Mouse (Mus musculus) ES-E14 (cell line): ENCODE measurements around the gene Idh3a. TPM values are rescaled to one million over a fixed set of nuclear protein-coding genes. Genes with fewer than 3 reads are reported as not detected.

ENCODE experiments used
- DNase-seq: peaks from one replicate; pipeline ENCODE4 v3.0.0-alpha.2; 2013; ENCODE audit warnings: low read depth, low spot score
- H3K27ac ChIP-seq: 2 replicates; pipeline ENCODE4 v1.5.1; 2012; ENCODE audit warnings: low read depth, mild to moderate bottlenecking, low read length, moderate library complexity, mixed read lengths; ENCODE audit not compliant: poor library complexity, insufficient read depth, severe bottlenecking
- H3K36me3 ChIP-seq: 2 replicates; pipeline ENCODE4 v1.6.1; 2012; ENCODE audit warnings: mild to moderate bottlenecking, low read length, moderate library complexity, mixed read lengths; ENCODE audit not compliant: control insufficient read depth, poor library complexity, insufficient read depth, severe bottlenecking
- H3K4me1 ChIP-seq, 2 experiments: fragments of 150-350 bp in 1 of 2; sonication (generic) in 1 of 2; 2 replicates each; pipeline ENCODE4 v1.6.1; 2012; ENCODE audit warnings: low read length in 2 of 2, mild to moderate bottlenecking in 1 of 2, mixed read lengths in 1 of 2; ENCODE audit not compliant: control insufficient read depth in 2 of 2, insufficient read depth in 2 of 2, poor library complexity in 1 of 2
- H3K4me3 ChIP-seq, 2 experiments: fragments of 150-350 bp in 1 of 2; sonication (generic) in 1 of 2; 2 replicates each; pipeline ENCODE4 v1.5.1; 2012; ENCODE audit warnings: low read length in 2 of 2, low read depth in 1 of 2, mild to moderate bottlenecking in 1 of 2, mixed read lengths in 1 of 2; ENCODE audit not compliant: insufficient read depth in 1 of 2, poor library complexity in 1 of 2, severe bottlenecking in 1 of 2
- H3K9ac ChIP-seq: 2 replicates; pipeline ENCODE4 v1.6.1; 2012; ENCODE audit warnings: low read depth, mild to moderate bottlenecking, low read length, mixed read lengths; ENCODE audit not compliant: poor library complexity, insufficient read depth, severe bottlenecking
- H3K9me3 ChIP-seq: fragments of 150-350 bp; sonication (generic); 2 replicates; pipeline ENCODE4 v1.6.1; 2012; ENCODE audit warnings: low read depth, mild to moderate bottlenecking, low read length; ENCODE audit not compliant: control insufficient read depth, insufficient read depth
- CHD2 ChIP-seq: IDR thresholded peaks from 2 replicates; pipeline ENCODE4 v1.6.1; 2014; ENCODE audit warnings: mild to moderate bottlenecking, low read depth, low read length, inconsistent platforms
- HCFC1 ChIP-seq: IDR thresholded peaks from 2 replicates; pipeline ENCODE4 v1.6.1; 2012; ENCODE audit warnings: low read length, inconsistent platforms, borderline replicate concordance; ENCODE audit not compliant: insufficient read depth
- MAFK ChIP-seq: IDR thresholded peaks from 2 replicates; pipeline ENCODE4 v1.6.1; 2014; ENCODE audit warnings: mild to moderate bottlenecking, low read depth, low read length, inconsistent platforms; ENCODE audit not compliant: insufficient read depth
- ZC3H11A ChIP-seq: IDR thresholded peaks from 2 replicates; pipeline ENCODE4 v1.6.1; 2012; ENCODE audit warnings: low read depth, mild to moderate bottlenecking, inconsistent platforms, low read length, borderline replicate concordance
- ZNF384 ChIP-seq: IDR thresholded peaks from 2 replicates; pipeline ENCODE4 v1.6.1; 2012; ENCODE audit warnings: low read depth, low read length, inconsistent platforms
- in situ Hi-C, 2 experiments: fragments of 600-800 bp; cut with MboI; formaldehyde crosslinking; loops; one replicate each; pipeline ENCODE4 v1.15.1; 2025; ENCODE audit warnings: low sequenced_read_pairs in 2 of 2, inconsistent platforms in 1 of 2; ENCODE audit not compliant: unreplicated experiment in 2 of 2
- total RNA-seq: library from RNA; depleted of rRNA; stranded (reverse); fragments of 300-350 nt; gene quantifications from 2 replicates; pipeline ENCODE4 v1.2.3, GENCODE M21; 2012; rRNA removed

Gene Idh3a
- total RNA-seq, 1 experiment, result 79.2 TPM

DNA sequence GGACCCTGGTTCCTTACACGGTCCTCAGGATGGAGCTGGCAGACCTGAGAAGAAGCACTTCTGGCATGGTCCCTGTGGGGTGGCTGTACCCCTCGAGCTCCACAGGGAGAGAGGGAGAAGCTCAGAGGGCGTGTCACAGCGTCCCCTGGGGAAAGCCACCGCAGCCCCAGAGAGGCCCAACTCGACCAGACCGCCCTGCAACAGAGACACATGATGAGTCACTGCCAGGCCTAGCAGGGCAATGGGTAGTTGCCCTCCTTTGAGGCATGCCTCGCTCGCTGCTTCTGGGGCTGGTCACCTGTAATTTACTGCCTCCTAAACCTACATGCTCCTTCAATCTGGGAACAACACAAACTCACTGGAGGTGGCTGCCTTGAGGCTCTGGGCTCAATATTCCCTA, 60.1 kb downstream of the Idh3a start:
- H3K4me1 ChIP-seq, result no peaks in the 10 kb centered on the region
- no peak for TF ChIP-seq HCFC1
- no peak for TF ChIP-seq ZC3H11A
- TF ChIP-seq MAFK, result no peak
- no peak for TF ChIP-seq CHD2
- no peak for TF ChIP-seq ZNF384

DNA sequence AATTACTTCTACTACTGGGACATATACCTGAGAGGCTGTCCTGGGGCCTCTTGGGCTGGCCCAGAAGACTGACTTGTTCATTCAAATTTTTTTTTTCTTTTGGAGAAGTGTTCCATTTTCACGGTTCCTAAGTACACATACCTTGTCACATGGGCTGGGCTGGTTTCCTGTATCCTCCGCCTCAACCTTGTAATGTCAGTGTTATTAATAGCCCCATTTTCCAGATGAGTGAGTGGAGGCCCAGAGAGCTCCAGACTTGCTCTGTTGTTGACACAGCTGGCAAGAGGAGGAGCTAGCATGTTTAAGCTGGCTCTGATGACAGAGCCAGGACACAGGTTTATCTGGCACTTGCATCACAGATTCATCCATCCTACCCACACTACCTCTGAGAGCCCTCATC, 61.3 kb downstream of the Idh3a start:
- no peaks in the 10 kb centered on the region for H3K4me1 ChIP-seq
- H3K4me3 ChIP-seq, result no peak overlapping the region
- H3K36me3 ChIP-seq, result no peaks in the 10 kb centered on the region
- no peak overlapping the region for H3K27ac ChIP-seq
- in situ Hi-C loops, result no loop called here
- no peak overlapping the region for H3K9ac ChIP-seq
- TF ChIP-seq ZC3H11A (no peak), MAFK (no peak), ZNF384 (no peak), HCFC1 (no peak), CHD2 (no peak)
- no peak for DNase-seq
- no peaks in the 10 kb centered on the region for H3K9me3 ChIP-seq

More for the DNA sequence above, 60.1 kb downstream of the Idh3a start:
- Histone ChIP-seq H3K9ac (no peak overlapping the region), H3K9me3 (no peaks in the 10 kb centered on the region), H3K27ac (no peak overlapping the region), H3K4me3 (no peak overlapping the region), H3K36me3 (no peaks in the 10 kb centered on the region)
- no peak for DNase-seq
- in situ Hi-C loops, result no loop called here

DNA sequence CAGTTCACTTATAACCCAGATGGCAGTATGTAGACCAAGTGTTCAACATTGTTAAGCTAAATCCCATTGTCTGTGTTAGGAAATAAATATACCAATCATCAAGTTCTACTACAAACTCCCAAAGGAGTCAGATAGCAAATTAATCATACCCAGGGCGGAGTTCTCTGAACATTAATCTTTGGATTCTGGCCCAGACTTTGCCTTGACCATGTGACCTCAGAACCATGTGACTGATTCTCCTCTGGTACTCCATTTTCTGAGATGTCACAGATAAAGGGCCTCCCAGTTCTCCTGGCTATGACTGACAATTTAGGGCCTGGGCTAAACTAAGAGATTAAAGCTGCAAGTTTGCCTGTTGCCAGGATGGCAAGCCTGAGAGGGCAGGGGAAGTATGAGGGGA, 63.2 kb downstream of the Idh3a start:
- Histone ChIP-seq H3K4me3 (no peak overlapping the region), H3K36me3 (no peaks in the 10 kb centered on the region), H3K9me3 (no peaks in the 10 kb centered on the region), H3K27ac (no peak overlapping the region), H3K4me1 (no peaks in the 10 kb centered on the region), H3K9ac (no peak overlapping the region)
- TF ChIP-seq ZC3H11A (no peak), MAFK (no peak), ZNF384 (no peak), HCFC1 (no peak), CHD2 (no peak)
- no peak for DNase-seq
- in situ Hi-C loops, result no loop called here

- in situ Hi-C loops, result loop anchor here in 1 of 2 experiments (25.0 kb wide), 1 partner anchor 465 kb away; no protein-coding TSS in a partner anchor
- no peak for DNase-seq
- Histone ChIP-seq H3K4me1 (no peaks in the 10 kb centered on the region), H3K27ac (no peak overlapping the region), H3K9me3 (no peaks in the 10 kb centered on the region), H3K9ac (no peak overlapping the region), H3K36me3 (no peaks in the 10 kb centered on the region), H3K4me3 (no peak overlapping the region)
- no peak for TF ChIP-seq CHD2
- TF ChIP-seq ZC3H11A, result no peak
- TF ChIP-seq ZNF384, result no peak
- no peak for TF ChIP-seq HCFC1
- TF ChIP-seq MAFK, result no peak
These were observed 66.6 kb downstream of the Idh3a start for GRCm38 (mm10) chr9:54652778-54653177.

Other genes starting within 250 kb of the Idh3a start
- gene Dmxl2, start 84.7 kb upstream of the Idh3a start, total RNA-seq, result 11.6 and 13.5 TPM in 2 replicates
- gene Sh2d7, start 47.4 kb upstream of the Idh3a start, total RNA-seq, result 0.16 and 0.18 TPM in 2 replicates
- 1.0 and 1.4 TPM in 2 replicates for gene Cib2, start 26.1 kb upstream of the Idh3a start, total RNA-seq
- gene Acsbg1, start 75.5 kb downstream of the Idh3a start, total RNA-seq, result 1.1 and 2.7 TPM in 2 replicates
- gene Dnaja4, start 112.5 kb downstream of the Idh3a start, total RNA-seq, result 0.79 and 1.3 TPM in 2 replicates
- gene Wdr61, start 148.2 kb downstream of the Idh3a start, total RNA-seq, result 63.8 and 88.6 TPM in 2 replicates
- 16.9 and 22.5 TPM in 2 replicates for gene Crabp1, start 178.4 kb downstream of the Idh3a start, total RNA-seq